Mouse (Mus musculus) small intestine, adult 2 months (tissue): ENCODE data around the gene Map2k6. TPM values are rescaled to one million over a fixed set of nuclear protein-coding genes. Genes with fewer than 3 reads are reported as not detected.

Experiments
- H3K27ac ChIP-seq: fragments of 200-500 bp; 2 replicates; pipeline ENCODE4 v1.5.1; 2012; ENCODE audit warnings: low read depth, low read length, control low read depth, inconsistent platforms; ENCODE audit not compliant: insufficient read depth
- H3K27me3 ChIP-seq: fragments of 200-500 bp; 2 replicates; pipeline ENCODE4 v1.6.1; 2012; ENCODE audit warnings: mild to moderate bottlenecking, moderate library complexity, low read length, inconsistent platforms; ENCODE audit not compliant: control insufficient read depth, insufficient read depth
- H3K36me3 ChIP-seq: fragments of 200-500 bp; 2 replicates; pipeline ENCODE4 v1.6.1; 2012; ENCODE audit warnings: mild to moderate bottlenecking, low read length, control low read depth, inconsistent platforms; ENCODE audit not compliant: control insufficient read depth, insufficient read depth
- H3K4me1 ChIP-seq: fragments of 200-500 bp; 2 replicates; pipeline ENCODE4 v1.6.1; 2012; ENCODE audit warnings: low read length, inconsistent platforms, mixed read lengths; ENCODE audit not compliant: control insufficient read depth, insufficient read depth, insufficient read length
- H3K4me3 ChIP-seq: fragments of 200-500 bp; 2 replicates; pipeline ENCODE4 v1.5.1; 2012; ENCODE audit warnings: low read depth, mild to moderate bottlenecking, control low read depth, inconsistent platforms, low read length, moderate library complexity
- CTCF ChIP-seq: fragments of 200-500 bp; IDR thresholded peaks from 2 replicates; pipeline ENCODE4 v1.5.1; 2012; ENCODE audit warnings: low read depth, mild to moderate bottlenecking, control low read depth, inconsistent platforms, low read length, moderate library complexity, mixed read lengths; ENCODE audit not compliant: insufficient replicate concordance, insufficient read length; ENCODE audit errors: extremely low read depth
- POLR2A ChIP-seq: fragments of 200-500 bp; IDR thresholded peaks from 2 replicates; pipeline ENCODE4 v1.6.1; 2012; ENCODE audit warnings: low read depth, mild to moderate bottlenecking, control low read depth, inconsistent platforms, low read length, moderate library complexity
- WGBS: fragments of 180-500 bp; shearing (Covaris S2); methylation state at CpG from one replicate; pipeline ENCODE4 v1.1.7; 2018; 5-methylcytosine and 5-hydroxymethylcytosine counted together
- polyA plus RNA-seq: library from polyadenylated mRNA; depleted of rRNA; stranded (reverse); fragments of >200 nt; gene quantifications from 2 replicates; pipeline ENCODE4 v1.2.3, GENCODE M21; 2012

The Map2k6 gene
- polyA plus RNA-seq, 1 experiment, result 1.5 TPM

DNA sequence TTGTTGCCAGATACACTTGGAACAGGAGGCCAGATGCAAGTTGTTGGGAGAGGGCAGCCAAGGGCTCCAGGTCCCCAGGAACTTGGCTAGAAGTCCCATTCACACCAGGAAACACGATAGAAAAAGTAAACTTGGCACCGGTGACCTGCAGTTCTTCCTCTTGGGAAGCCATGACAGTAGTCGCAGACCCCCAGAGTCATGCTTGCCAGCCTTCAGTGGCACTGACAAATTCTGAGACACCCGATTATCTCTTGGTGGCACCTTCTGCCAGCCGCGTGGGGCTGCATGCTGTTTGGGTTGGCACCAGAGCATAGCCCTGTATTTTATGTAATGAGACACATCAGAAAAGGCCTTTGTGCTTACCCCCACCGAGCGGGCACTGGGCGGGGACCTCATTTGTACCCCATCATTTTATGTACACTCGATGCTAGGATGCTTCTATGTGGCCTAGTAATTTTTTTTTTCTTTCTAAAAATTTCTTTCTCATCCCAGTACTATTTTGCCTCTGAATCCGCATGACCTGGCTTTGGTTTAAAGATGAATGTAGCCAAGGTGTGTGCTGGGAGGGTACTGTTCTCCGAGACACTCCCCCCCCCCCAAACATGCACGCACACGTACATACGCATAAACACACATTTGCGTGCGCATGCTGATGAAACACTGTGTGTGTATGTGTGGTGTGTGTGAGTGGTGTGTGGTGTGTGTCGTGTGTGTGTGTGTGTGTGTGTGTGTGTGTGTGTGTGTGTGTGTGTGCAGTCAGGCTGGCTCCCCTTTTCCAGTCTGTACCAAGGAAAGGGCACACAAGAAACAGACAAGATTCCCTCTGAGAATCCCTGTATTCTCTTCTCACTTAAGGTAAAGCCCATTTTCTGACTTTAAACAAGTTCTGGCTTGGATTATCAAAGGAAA lies 79.3 kb downstream of the Map2k6 start:
- Histone ChIP-seq H3K27me3 (no peaks in the 10 kb centered on the region), H3K36me3 (no peaks in the 10 kb centered on the region), H3K27ac (peak overlapping the region; percentile 98), H3K4me1 (peaks cover 16% of the 10 kb centered on the region), H3K4me3 (no peak overlapping the region)
- TF ChIP-seq CTCF (no peak), POLR2A (no peak)
- WGBS, result 30% methylated on average over 18 of the region's 18 CpGs

GRCm38 (mm10) chr11:110478978-110479384 lies 80.1 kb downstream of the Map2k6 start:
- Histone ChIP-seq H3K4me1 (peaks cover 16% of the 10 kb centered on the region), H3K27ac (no peak overlapping the region), H3K27me3 (no peaks in the 10 kb centered on the region), H3K36me3 (no peaks in the 10 kb centered on the region), H3K4me3 (peak overlapping the region; percentile 49)
- WGBS, result 0% methylated on average over 6 of the region's 6 CpGs
- TF ChIP-seq POLR2A (no peak), CTCF (no peak)

- 87% methylated on average over 2 of the region's 2 CpGs for WGBS
- Histone ChIP-seq H3K27me3 (no peaks in the 10 kb centered on the region), H3K4me1 (peaks cover 16% of the 10 kb centered on the region), H3K36me3 (no peaks in the 10 kb centered on the region), H3K27ac (no peak overlapping the region), H3K4me3 (no peak overlapping the region)
- TF ChIP-seq CTCF, result no peak
- TF ChIP-seq POLR2A, result no peak
These were observed 82.5 kb downstream of the Map2k6 start for GRCm38 (mm10) chr11:110481406-110481805.

DNA sequence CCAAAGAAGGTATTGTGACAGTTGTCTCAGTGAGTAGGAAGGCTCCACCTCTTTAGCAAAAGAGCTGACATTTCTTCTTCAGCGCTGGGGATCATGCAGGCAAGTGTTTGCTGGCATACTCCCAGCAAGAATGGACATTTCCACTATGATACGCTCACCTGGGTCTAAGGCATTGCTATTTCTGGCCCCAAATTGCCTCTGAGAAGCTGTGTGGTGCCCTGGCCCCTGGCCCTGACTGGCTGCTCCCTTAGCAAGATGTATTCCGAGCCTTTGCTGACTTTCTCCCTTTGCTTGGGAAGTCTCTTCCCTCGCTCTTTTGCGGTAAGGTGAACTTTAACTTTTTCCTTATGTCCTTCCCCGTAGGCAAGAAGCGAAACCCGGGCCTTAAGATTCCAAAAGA lies 83.3 kb downstream of the Map2k6 start:
- 92% methylated on average over 8 of the region's 8 CpGs for whole genome bisulfite sequencing
- no peaks in the 10 kb centered on the region for H3K36me3 ChIP-seq
- no peak for TF ChIP-seq CTCF
- no peak for TF ChIP-seq POLR2A
- peaks cover 12% of the 10 kb centered on the region for H3K4me1 ChIP-seq
- H3K27ac ChIP-seq, result no peak overlapping the region
- no peaks in the 10 kb centered on the region for H3K27me3 ChIP-seq
- no peak overlapping the region for H3K4me3 ChIP-seq

DNA sequence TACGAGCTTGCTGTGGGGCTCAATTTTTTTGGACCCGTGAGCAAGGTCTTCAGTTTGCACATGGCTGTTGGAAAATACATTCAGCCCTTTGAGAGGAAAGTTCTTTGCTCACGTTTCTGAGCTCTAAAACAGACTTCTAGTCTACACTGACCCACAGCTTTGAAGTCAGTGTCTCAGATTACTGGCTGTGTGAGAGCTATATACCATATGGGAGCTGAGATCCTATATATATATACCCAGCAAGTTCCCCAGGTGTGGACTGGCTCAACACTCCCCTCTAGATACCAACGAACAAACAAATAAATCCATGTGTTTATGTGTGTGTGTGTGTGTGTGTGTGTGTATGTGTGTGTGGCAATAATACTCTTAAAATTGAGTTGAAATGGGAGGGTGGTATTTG lies 83.7 kb downstream of the Map2k6 start:
- TF ChIP-seq CTCF, result no peak
- no peak for TF ChIP-seq POLR2A
- WGBS, result 83% methylated on average over 4 of the region's 4 CpGs
- no peaks in the 10 kb centered on the region for H3K36me3 ChIP-seq
- H3K4me3 ChIP-seq, result no peak overlapping the region
- no peaks in the 10 kb centered on the region for H3K27me3 ChIP-seq
- peaks cover 8% of the 10 kb centered on the region for H3K4me1 ChIP-seq
- H3K27ac ChIP-seq, result no peak overlapping the region

GRCm38 (mm10) chr11:110483165-110483564 lies 84.2 kb downstream of the Map2k6 start:
- WGBS, result 7% methylated on average over 6 of the region's 6 CpGs

GRCm38 (mm10) chr11:110484426-110484825 lies 85.5 kb downstream of the Map2k6 start:
- no peaks in the 10 kb centered on the region for H3K36me3 ChIP-seq
- no peaks in the 10 kb centered on the region for H3K27me3 ChIP-seq
- no peak overlapping the region for H3K4me3 ChIP-seq
- no peaks in the 10 kb centered on the region for H3K4me1 ChIP-seq
- 100% methylated on average over 1 of the region's 1 CpGs for WGBS
- no peak overlapping the region for H3K27ac ChIP-seq
- TF ChIP-seq CTCF (no peak), POLR2A (no peak)

More at GRCm38 (mm10) chr11:110483165-110483564, 84.2 kb downstream of the Map2k6 start:
- Histone ChIP-seq H3K36me3 (no peaks in the 10 kb centered on the region), H3K27me3 (no peaks in the 10 kb centered on the region), H3K4me1 (peaks cover 4% of the 10 kb centered on the region), H3K27ac (no peak overlapping the region), H3K4me3 (no peak overlapping the region)
- TF ChIP-seq CTCF, result peak; percentile 39; the same call in 1 of the 2 replicates
- no peak for TF ChIP-seq POLR2A
